Mouse (Mus musculus): ENCODE results near the gene Asic2. TPM values are rescaled to one million over a fixed set of nuclear protein-coding genes. Genes with fewer than 3 reads are reported as not detected.

The Asic2 gene
- polyA plus RNA-seq, 1 experiment, result not detected

DNA sequence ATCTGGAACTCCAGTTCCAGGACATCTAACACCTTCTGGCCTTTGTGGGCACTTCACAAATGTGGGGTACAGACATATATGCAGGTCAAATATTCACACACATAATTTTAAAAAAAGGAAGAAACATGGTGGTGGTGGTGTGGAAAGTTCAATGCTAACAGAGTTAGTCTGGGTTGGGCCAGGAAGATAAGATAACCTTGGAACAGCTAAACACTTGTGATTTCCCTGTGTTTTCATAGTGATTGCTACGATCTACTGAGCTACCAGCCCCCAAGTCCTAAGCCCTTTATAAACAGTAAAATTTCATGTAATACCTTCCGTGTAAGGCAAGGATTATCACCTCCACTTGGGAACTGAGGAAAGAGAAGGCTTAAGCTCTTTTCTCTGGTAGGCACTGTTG, 1111.4 kb downstream of the Asic2 start:
- no peaks in the 10 kb centered on the region for H3K4me1 ChIP-seq (ENCODE audit: control insufficient read depth, insufficient read depth, insufficient read length, low read length)
- H3K4me3 ChIP-seq (ENCODE audit: insufficient read depth, low read depth, low read length), result no peak overlapping the region
- H3K27ac ChIP-seq (replicated peaks; ENCODE audit: low read depth, low read length), result no peak overlapping the region

DNA sequence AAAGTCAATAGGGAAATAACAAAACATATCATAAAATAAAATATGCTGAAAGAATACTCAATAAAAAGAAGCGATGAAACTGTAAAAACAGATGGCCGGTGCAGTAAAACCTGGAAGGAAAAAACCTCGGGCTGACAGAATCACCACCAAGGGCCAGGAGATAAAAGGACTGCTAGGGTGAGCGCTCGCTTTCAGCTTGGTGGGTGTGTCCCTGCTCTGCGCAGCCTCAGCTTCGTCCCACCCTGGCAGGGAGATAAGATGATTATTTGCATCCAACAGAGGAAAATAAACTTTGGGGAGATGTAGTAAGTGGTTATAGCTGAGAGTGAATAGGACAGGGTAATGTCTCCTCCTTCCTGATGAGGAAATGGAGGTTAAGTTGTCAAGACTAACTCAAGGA, 1113.3 kb downstream of the Asic2 start:
- H3K4me3 ChIP-seq (ENCODE audit: insufficient read depth, low read depth, low read length), result no peak overlapping the region
- no peaks in the 10 kb centered on the region for H3K4me1 ChIP-seq (ENCODE audit: control insufficient read depth, insufficient read depth, insufficient read length, low read length)
- no peak overlapping the region for H3K27ac ChIP-seq (replicated peaks; ENCODE audit: low read depth, low read length)

DNA sequence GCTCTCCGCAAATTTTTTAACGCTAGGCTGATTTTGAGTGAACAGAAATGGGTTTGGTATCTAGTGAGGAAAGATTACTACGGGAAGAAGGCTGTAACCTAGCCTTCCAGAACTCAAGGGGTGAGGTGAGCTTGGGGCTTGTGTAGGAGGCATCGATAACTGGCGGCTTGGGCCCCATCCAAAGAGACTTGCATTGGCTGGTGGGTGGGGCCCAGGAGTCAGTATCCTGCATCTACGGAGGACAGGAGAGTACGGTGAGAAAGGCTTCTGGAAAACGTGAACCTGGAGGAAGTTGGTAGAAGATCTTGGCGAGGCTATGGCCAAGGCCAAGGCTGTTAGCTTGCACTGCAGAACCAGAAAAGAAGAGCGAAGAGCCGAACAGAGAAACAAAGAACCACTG, 1113.8 kb downstream of the Asic2 start:
- H3K4me3 ChIP-seq (ENCODE audit: insufficient read depth, low read depth, low read length), result no peak overlapping the region
- H3K4me1 ChIP-seq (ENCODE audit: control insufficient read depth, insufficient read depth, insufficient read length, low read length), result no peaks in the 10 kb centered on the region
- no peak overlapping the region for H3K27ac ChIP-seq (replicated peaks; ENCODE audit: low read depth, low read length)

- H3K4me3 ChIP-seq (ENCODE audit: insufficient read depth, low read depth, low read length), result no peak overlapping the region
- H3K4me1 ChIP-seq (ENCODE audit: control insufficient read depth, insufficient read depth, insufficient read length, low read length), result no peaks in the 10 kb centered on the region
- H3K27ac ChIP-seq (replicated peaks; ENCODE audit: low read depth, low read length), result no peak overlapping the region
Measured at GRCm38 (mm10) chr11:80853014-80853413, 1115.2 kb downstream of the Asic2 start.

GRCm38 (mm10) chr11:80851859-80852258, 1116.4 kb downstream of the Asic2 start:
- no peak overlapping the region for H3K27ac ChIP-seq (replicated peaks; ENCODE audit: low read depth, low read length)
- no peaks in the 10 kb centered on the region for H3K4me1 ChIP-seq (ENCODE audit: control insufficient read depth, insufficient read depth, insufficient read length, low read length)
- H3K4me3 ChIP-seq (ENCODE audit: insufficient read depth, low read depth, low read length), result no peak overlapping the region

DNA sequence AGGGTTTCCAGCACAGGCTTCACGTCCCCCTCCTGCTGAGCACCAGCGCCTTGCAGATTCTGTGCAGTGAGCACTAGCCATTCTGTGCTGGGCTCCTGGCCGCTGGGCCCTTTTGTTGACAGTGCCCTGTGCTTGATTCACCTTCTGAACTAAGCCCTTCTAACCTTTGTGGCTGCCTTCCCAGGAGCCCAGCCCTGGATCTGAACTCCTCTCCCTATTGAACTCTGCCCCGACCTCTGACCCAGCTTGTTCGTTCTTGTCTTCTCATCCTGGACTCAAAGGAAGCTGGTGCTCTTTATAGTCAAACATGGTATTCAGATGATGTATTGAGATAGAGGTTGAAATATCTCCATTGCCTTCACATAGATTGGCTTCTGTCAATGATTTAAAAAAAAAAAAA, 1120.1 kb downstream of the Asic2 start:
- no peak overlapping the region for H3K4me3 ChIP-seq (ENCODE audit: insufficient read depth, low read depth, low read length)

DNA sequence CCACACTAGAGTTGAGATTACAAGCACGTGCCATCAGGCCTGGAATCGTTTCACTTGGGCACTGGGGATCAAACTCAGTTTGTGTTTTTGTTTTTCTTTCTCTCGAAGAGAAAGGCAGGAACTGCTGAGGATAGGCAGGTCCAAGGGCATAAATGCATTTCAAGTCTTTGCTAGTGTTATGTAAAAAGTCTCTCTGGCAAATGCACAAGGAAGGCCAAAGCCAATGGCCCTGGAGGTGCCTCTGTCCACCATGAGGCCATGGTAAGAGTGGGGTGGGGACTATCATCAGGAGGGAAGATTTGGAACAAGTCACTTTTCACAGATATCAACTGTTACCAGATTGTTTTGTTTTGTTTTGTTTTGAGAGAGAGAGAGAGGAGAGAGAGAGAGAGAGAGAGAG, 1122.1 kb downstream of the Asic2 start:
- H3K27ac ChIP-seq (replicated peaks; ENCODE audit: low read depth, low read length), result no peak overlapping the region
- no peak overlapping the region for H3K4me3 ChIP-seq (ENCODE audit: insufficient read depth, low read depth, low read length)
- no peaks in the 10 kb centered on the region for H3K4me1 ChIP-seq (ENCODE audit: control insufficient read depth, insufficient read depth, insufficient read length, low read length)

More for the DNA sequence above, 1120.1 kb downstream of the Asic2 start:
- no peaks in the 10 kb centered on the region for H3K4me1 ChIP-seq (ENCODE audit: control insufficient read depth, insufficient read depth, insufficient read length, low read length)
- H3K27ac ChIP-seq (replicated peaks; ENCODE audit: low read depth, low read length), result no peak overlapping the region

- H3K27ac ChIP-seq (replicated peaks; ENCODE audit: low read depth, low read length), result no peak overlapping the region
- no peak overlapping the region for H3K4me3 ChIP-seq (ENCODE audit: insufficient read depth, low read depth, low read length)
- no peaks in the 10 kb centered on the region for H3K4me1 ChIP-seq (ENCODE audit: control insufficient read depth, insufficient read depth, insufficient read length, low read length)
Measured at GRCm38 (mm10) chr11:80845486-80845885, 1122.8 kb downstream of the Asic2 start.

DNA sequence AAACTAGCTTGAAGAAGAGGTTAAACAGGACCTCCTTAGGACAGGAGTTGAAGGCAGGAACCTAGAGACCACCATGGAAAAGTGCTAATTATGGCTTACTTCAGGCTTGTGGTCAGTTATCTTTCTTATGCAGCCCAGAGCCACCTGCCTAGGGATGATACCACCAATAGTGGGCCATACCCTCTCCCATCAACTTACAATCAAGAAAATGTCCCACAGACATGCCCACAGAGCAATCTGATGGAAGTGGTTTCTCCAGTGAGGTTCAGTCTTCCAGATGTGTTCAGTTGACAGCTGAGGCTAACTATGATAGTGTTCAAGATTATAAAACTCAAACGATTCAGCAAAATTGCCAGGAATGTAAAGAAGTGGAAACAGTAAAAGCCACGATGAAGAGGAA, 1124.8 kb downstream of the Asic2 start:
- H3K4me3 ChIP-seq (ENCODE audit: insufficient read depth, low read depth, low read length), result no peak overlapping the region
- H3K4me1 ChIP-seq (ENCODE audit: control insufficient read depth, insufficient read depth, insufficient read length, low read length), result no peaks in the 10 kb centered on the region
- no peak overlapping the region for H3K27ac ChIP-seq (replicated peaks; ENCODE audit: low read depth, low read length)

DNA sequence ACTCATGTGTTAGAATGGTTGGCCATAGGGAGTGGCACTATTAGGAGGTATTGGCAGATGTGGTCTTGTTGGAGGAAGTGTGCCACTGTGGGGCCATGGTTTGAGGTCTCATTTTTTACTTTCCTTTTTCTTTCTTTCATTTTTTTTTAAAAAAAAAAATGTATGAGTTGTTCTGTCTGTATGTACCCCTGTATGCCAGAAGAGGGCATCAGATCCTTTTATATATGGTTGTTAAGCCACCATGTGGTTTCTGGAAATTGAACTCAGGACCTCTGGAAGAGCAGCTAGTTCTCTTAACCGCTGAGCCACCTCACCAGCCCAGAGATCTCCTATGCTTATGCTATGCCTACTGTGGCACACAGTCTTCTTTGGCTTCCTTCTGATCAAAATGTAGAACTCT, 1129.5 kb downstream of the Asic2 start:
- Histone ChIP-seq H3K4me3 (ENCODE audit: insufficient read depth, low read depth, low read length) (no peak overlapping the region), H3K27ac (replicated peaks; ENCODE audit: low read depth, low read length) (no peak overlapping the region), H3K4me1 (ENCODE audit: control insufficient read depth, insufficient read depth, insufficient read length, low read length) (no peaks in the 10 kb centered on the region)

- Histone ChIP-seq H3K4me1 (ENCODE audit: control insufficient read depth, insufficient read depth, insufficient read length, low read length) (no peaks in the 10 kb centered on the region), H3K27ac (replicated peaks; ENCODE audit: low read depth, low read length) (no peak overlapping the region), H3K4me3 (ENCODE audit: insufficient read depth, low read depth, low read length) (no peak overlapping the region)
Measured at GRCm38 (mm10) chr11:80835841-80836240, 1132.4 kb downstream of the Asic2 start.

- H3K4me3 ChIP-seq (ENCODE audit: insufficient read depth, low read depth, low read length), result no peak overlapping the region
- H3K27ac ChIP-seq (replicated peaks; ENCODE audit: low read depth, low read length), result no peak overlapping the region
- no peaks in the 10 kb centered on the region for H3K4me1 ChIP-seq (ENCODE audit: control insufficient read depth, insufficient read depth, insufficient read length, low read length)
Measured at GRCm38 (mm10) chr11:80835395-80835794, 1132.9 kb downstream of the Asic2 start.

Other genes starting within 250 kb of the Asic2 start
- not detected in 2 replicates for gene 5530401A14Rik, start 107.8 kb downstream of the Asic2 start, polyA plus RNA-seq (2012; ENCODE audit: insufficient read depth, insufficient read length, missing spikeins)
- gene Ccl2, start 67.1 kb upstream of the Asic2 start, polyA plus RNA-seq (2012; ENCODE audit: insufficient read depth, insufficient read length, missing spikeins), result 3.2 and 14.0 TPM in 2 replicates
- not detected in 2 replicates for gene Gm17268, start 70.1 kb upstream of the Asic2 start, polyA plus RNA-seq (2012; ENCODE audit: insufficient read depth, insufficient read length, missing spikeins)
- gene Ccl7, start 77.3 kb upstream of the Asic2 start, polyA plus RNA-seq (2012; ENCODE audit: insufficient read depth, insufficient read length, missing spikeins), result 3.4 and 10.1 TPM in 2 replicates
- 50.1 and 51.7 TPM in 2 replicates for gene Ccl11, start 89.4 kb upstream of the Asic2 start, polyA plus RNA-seq (2012; ENCODE audit: insufficient read depth, insufficient read length, missing spikeins)
- 4.0 and 4.1 TPM in 2 replicates for gene Ccl12, start 133.4 kb upstream of the Asic2 start, polyA plus RNA-seq (2012; ENCODE audit: insufficient read depth, insufficient read length, missing spikeins)
- gene Ccl8, start 146.7 kb upstream of the Asic2 start, polyA plus RNA-seq (2012; ENCODE audit: insufficient read depth, insufficient read length, missing spikeins), result 10.5 and 10.8 TPM in 2 replicates

All from brown adipose tissue, adult 24 weeks (tissue).